Comparison of ENCODE assay signal across 9 mouse cellular contexts in genomic region chr1:165718543-165719105, GRCm38 (mm10). TPM values are rescaled to one million over a fixed set of nuclear protein-coding genes. Genes with fewer than 3 reads are reported as not detected.
DNase-seq lines count a peak whose midpoint lies in the region; ATAC-seq and TF ChIP-seq lines count a peak whose summit lies in the region.
"Had no signal": no experiment of that assay in that cellular context is flagged by ENCODE, and none has a peak within 500 bp of the region (broad histone marks: within the 10 kb centered on the region; RNA-seq: fewer than 3 reads in every experiment).

No protein-coding gene starts in this region.

- no peaks in the 10 kb centered on the region for H3K27me3 ChIP-seq in testis, adult 2 months (ENCODE audit: control insufficient read depth, insufficient read depth, low read length)
- no peaks in the 10 kb centered on the region for H3K27me3 ChIP-seq in hindbrain, embryonic 12.5 days
- no peaks in the 10 kb centered on the region for H3K27me3 ChIP-seq in lung, embryonic 15.5 days

- H3K9me3 ChIP-seq in hindbrain, embryonic 12.5 days (replicated peaks) = no peaks in the 10 kb centered on the region
- no peaks in the 10 kb centered on the region for H3K9me3 ChIP-seq in lung, embryonic 15.5 days

- H3K4me1 ChIP-seq in testis, adult 2 months (ENCODE audit: control insufficient read depth, insufficient read depth, low read length) = no peaks in the 10 kb centered on the region; the same call in none of the 2 replicates
- 0 out of 2 replicates have a peak, but pooled peaks cover 3% of the 10 kb centered on the region for H3K4me1 ChIP-seq in hindbrain, embryonic 12.5 days
- H3K4me1 ChIP-seq in lung, embryonic 15.5 days = peaks cover 18% of the 10 kb centered on the region

- H3K4me3 ChIP-seq in testis, adult 2 months (ENCODE audit: control insufficient read depth, low read depth, low read length) = no peak overlapping the region; the same call in 1 of the 2 replicates
- no peak overlapping the region for H3K4me3 ChIP-seq in hindbrain, embryonic 12.5 days
- 0 out of 2 replicates have a peak overlapping the region, but pooled peaks have one; percentile 1 for H3K4me3 ChIP-seq in lung, embryonic 15.5 days
- H3K4me3 ChIP-seq: myocyte had no signal

- no peaks in the 10 kb centered on the region for H3K36me3 ChIP-seq in testis, adult 2 months (ENCODE audit: control insufficient read depth, insufficient read depth, low read length)
- no peaks in the 10 kb centered on the region for H3K36me3 ChIP-seq in hindbrain, embryonic 12.5 days
- no peaks in the 10 kb centered on the region for H3K36me3 ChIP-seq in lung, embryonic 15.5 days

- H3K9ac ChIP-seq in hindbrain, embryonic 12.5 days = no peak overlapping the region
- H3K9ac ChIP-seq in lung, embryonic 15.5 days = no peak overlapping the region

- DNase-seq in testis, postnatal 10 days (ENCODE audit: low spot score) = no peak
- no peak for DNase-seq in adrenal gland, postnatal 10 days
- no peak for DNase-seq in spleen, adult 12 weeks (ENCODE audit: low spot score)

- TF ChIP-seq CTCF in testis, adult 2 months (IDR thresholded peaks at IDR 0.05; ENCODE audit: control insufficient read depth, insufficient read depth, insufficient replicate concordance, low read depth, low read length) = no peak

- ATAC-seq in hindbrain, embryonic 12.5 days (ENCODE audit: low FRiP score) = no peak
- ATAC-seq in lung, embryonic 15.5 days (ENCODE audit: borderline replicate concordance, extremely low read depth, low FRiP score, low TSS enrichment) = peak; percentile 25; the same call in 1 of the 2 replicates
- no peak for ATAC-seq in cerebellum, adult (ENCODE audit: insufficient number of reproducible peaks, low FRiP score, low TSS enrichment)
- ATAC-seq in frontal cortex, adult (ENCODE audit: low TSS enrichment) = no peak

- no peak for TF ChIP-seq POLR2A in testis, adult 2 months (IDR thresholded peaks at IDR 0.05; ENCODE audit: control insufficient read depth, low read depth, low read length)

- H3K27ac ChIP-seq in testis, adult 2 months (ENCODE audit: control insufficient read depth, insufficient read depth, low read depth, low read length) = peak overlapping the region; percentile 33
- H3K27ac ChIP-seq in hindbrain, embryonic 12.5 days = 0 out of 2 replicates have a peak overlapping the region, but pooled peaks have one; percentile 44
- H3K27ac ChIP-seq in lung, embryonic 15.5 days = peak overlapping the region; percentile 93

- 71% methylated on average over 15 of the region's 15 CpGs for WGBS in hindbrain, embryonic 12.5 days
- 16% methylated on average over 15 of the region's 15 CpGs for WGBS in lung, embryonic 15.5 days

- no peak overlapping the region for H3K4me2 ChIP-seq in hindbrain, embryonic 12.5 days (replicated peaks)
- H3K4me2 ChIP-seq in lung, embryonic 15.5 days = peak overlapping the region; percentile 42

RNA-seq across cellular contexts. Expression of gene Rcsd1, which starts 9.1 kb away (rescaled TPM):
- 0.89 and 1.1 TPM in 2 replicates for polyA plus RNA-seq in testis, adult 2 months (2012; rRNA removed)
- polyA plus RNA-seq in hindbrain, embryonic 12.5 days (2016; fragmentation: Nextera tagmentation; extraction: Ambion mirVana) = 16.8 and 18.4 TPM in 2 replicates
- polyA plus RNA-seq in lung, embryonic 15.5 days (2015; fragmentation: Nextera tagmentation; extraction: Ambion mirVana) = 37.8 and 42.8 TPM in 2 replicates
- 10 to 100 TPM; 27.8 to 32.6 TPM for total RNA-seq in adrenal gland, postnatal 10 days (2021)

RNA-seq across cellular contexts. Expression of gene Creg1, which starts 44.9 kb away (rescaled TPM):
- 30.4 and 36.9 TPM in 2 replicates for polyA plus RNA-seq in testis, adult 2 months (2012; rRNA removed)
- 35.8 and 38.9 TPM in 2 replicates for polyA plus RNA-seq in hindbrain, embryonic 12.5 days (2016; fragmentation: Nextera tagmentation; extraction: Ambion mirVana)
- polyA plus RNA-seq in lung, embryonic 15.5 days (2015; fragmentation: Nextera tagmentation; extraction: Ambion mirVana) = 66.3 and 74.9 TPM in 2 replicates
- 10 to 100 TPM; 51.2 TPM for total RNA-seq in adrenal gland, postnatal 10 days (2021)

Comparison
In these comparisons a context has a peak if more than half of its experiments do, and no peak if none do; other contexts are left out.
1. H3K27ac ChIP-seq: peak in every context shown above with its lines; median percentile 93 in lung, embryonic 15.5 days; 44 in hindbrain, embryonic 12.5 days; 33 in testis, adult 2 months.